Mouse (Mus musculus) adrenal gland (tissue): ENCODE results near the gene Nr6a1.

Source experiments
- intact Hi-C: fragments of 180-260 bp; cut with DNase I; formaldehyde crosslinking; loops from one replicate; pipeline ENCODE4 v1.15.1; 2025

Gene Nr6a1

DNA sequence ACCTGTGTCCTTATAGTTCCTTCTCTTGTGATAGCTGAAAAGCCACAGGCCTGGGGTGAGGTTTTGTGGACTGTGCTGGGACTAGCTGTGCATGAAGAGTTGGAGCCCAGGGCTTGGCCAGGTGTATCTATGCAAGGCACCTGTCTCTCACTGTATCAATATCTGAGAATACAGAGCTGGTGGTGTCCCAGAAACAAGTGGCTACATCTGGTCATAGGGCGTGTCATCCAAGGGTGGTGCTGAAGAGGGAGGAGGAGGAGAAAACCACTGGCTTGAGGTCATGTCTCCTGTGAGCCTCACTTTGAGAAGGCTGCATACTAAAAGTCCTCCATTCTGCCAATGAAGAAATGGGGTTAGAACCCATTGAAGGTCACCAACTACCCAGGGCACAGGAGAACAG lies 10.5 kb upstream of the Nr6a1 start:
- intact Hi-C loops: no loop called here

- intact Hi-C loops: no loop called here
Measured at GRCm38 (mm10) chr2:38937396-38937795, 9.9 kb upstream of the Nr6a1 start.

GRCm38 (mm10) chr2:38936721-38937378 lies 9.4 kb upstream of the Nr6a1 start:
- intact Hi-C loops: no loop called here

DNA sequence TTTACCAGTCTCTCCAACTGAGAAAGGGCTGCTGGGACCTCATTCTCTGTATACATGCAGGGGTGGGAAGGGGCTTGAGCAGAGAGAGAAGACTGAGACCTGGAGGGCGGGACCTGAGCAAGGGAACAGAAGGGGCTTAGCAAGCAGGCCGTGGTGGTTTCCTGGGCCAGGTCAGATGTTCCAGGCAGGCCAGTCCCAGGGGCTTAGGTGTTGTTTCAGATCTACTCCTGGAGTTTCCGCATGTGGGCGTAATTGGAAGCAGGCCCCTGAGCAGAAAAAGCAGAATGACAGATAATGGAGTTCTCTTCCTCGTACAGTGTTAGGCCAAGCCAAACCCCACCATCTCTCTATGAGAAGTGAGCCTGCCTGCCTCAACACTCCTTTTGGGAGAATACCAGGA lies 7.4 kb upstream of the Nr6a1 start:
- intact Hi-C loops: no loop called here

- intact Hi-C loops: no loop called here
Measured at GRCm38 (mm10) chr2:38933931-38934330, 6.4 kb upstream of the Nr6a1 start.

DNA sequence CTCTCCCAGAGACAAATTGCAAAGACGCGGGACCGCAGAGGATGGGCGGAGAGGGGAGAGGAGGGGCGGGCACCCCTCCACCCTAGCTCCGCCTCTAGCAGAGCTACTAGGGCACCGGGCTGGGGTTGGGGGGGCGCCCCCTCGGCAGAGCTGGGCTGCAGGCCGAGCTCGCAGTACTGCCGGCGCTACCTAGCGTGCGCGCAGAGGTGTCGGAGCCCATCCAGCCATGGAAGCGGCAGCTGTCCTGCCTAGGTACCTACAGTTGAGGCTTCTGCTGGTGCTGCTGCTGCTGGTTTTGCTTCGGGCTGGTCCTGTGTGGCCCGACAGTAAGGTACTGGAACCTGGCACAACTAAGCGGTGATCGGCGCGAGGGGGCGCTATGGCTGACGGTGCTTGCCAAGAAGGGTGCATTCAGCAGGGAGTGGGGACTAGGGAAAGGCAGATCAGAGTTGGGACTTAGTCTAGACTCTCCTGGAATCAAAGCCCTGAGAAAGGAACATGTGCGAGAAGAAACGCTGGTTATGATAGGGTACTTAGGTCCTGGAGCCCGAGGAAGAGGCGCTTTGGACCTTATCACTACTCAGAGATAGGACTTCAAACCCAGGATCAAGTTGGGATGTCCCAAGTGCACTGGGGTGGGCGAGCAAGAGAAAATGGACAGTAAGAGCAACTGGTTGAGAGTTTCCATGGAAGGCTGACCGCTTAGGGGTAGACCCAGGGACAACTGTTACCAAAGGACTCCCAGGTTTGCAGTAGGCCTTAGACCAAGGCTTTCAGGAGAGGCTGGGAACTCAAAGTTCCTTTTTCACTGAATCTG lies 4.6 kb upstream of the Nr6a1 start, which contains the start of gene Olfml2a:
Gene Olfml2a (plus strand): TSS at position 128 of the 817 bp plus-strand sequence.
- intact Hi-C loops: no loop called here

GRCm38 (mm10) chr2:38930269-38930668 lies 2.8 kb upstream of the Nr6a1 start:
- intact Hi-C loops: no loop called here

- intact Hi-C loops: loop anchor here (2.0 kb wide), 1 partner anchor 72 kb away; no protein-coding TSS in a partner anchor
Measured at GRCm38 (mm10) chr2:38926145-38926891, 1.2 kb downstream of the Nr6a1 start.

- intact Hi-C loops: loop anchor here (2.0 kb wide), 1 partner anchor 73 kb away; no protein-coding TSS in a partner anchor
Measured at GRCm38 (mm10) chr2:38925171-38926080, 2.1 kb downstream of the Nr6a1 start.

GRCm38 (mm10) chr2:38924571-38924970 lies 2.9 kb downstream of the Nr6a1 start:
- intact Hi-C loops: no loop called here

DNA sequence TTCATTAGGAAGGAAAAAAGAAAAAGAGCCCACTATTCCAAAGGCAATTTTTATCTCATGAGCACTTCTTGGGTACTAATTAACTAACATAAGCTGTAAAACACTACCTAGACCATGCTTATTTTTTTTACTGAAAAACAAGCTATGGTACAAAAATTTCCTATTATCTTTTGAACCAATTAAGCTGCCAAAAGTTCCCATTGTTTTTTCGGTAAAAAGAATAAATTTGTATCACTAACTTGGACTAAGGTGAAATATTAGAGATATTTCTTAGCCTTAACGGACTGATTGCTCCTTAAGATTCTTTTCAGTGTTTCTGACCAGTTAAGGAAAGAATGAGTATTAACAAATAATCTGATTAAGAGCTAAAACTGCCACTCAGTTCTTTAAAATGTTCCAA lies 3.6 kb downstream of the Nr6a1 start:
- intact Hi-C loops: no loop called here

- intact Hi-C loops: no loop called here
Measured at GRCm38 (mm10) chr2:38923471-38923870, 4.0 kb downstream of the Nr6a1 start.

GRCm38 (mm10) chr2:38921374-38921773 lies 6.1 kb downstream of the Nr6a1 start:
- intact Hi-C loops: no loop called here

- intact Hi-C loops: no loop called here
Measured at GRCm38 (mm10) chr2:38916947-38917691, 10.4 kb downstream of the Nr6a1 start.

GRCm38 (mm10) chr2:38914965-38915364 lies 12.5 kb downstream of the Nr6a1 start:
- intact Hi-C loops: no loop called here

DNA sequence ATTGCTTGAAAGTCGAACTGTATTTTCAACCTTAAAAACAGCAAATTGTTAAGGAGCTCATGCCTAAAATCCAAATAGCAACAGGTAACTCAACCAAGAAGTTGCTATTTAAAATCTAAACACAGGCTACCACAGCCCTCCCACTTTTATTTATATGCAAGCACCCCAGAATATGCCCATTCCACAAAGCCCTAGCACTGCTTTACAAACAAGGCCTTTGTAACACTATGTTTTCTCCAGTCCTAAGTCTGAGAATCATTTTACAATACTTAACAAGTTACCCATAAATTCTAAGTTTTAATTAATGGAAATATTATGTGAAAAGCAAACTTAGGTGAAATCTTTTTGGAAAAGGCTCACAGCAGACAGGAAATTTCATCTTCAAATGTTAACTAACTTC lies 13.0 kb downstream of the Nr6a1 start:
- intact Hi-C loops: no loop called here

GRCm38 (mm10) chr2:38908604-38909003 lies 18.9 kb downstream of the Nr6a1 start:
- intact Hi-C loops: no loop called here

GRCm38 (mm10) chr2:38906097-38906496 lies 21.4 kb downstream of the Nr6a1 start:
- intact Hi-C loops: no loop called here

GRCm38 (mm10) chr2:38904290-38904689 lies 23.2 kb downstream of the Nr6a1 start:
- intact Hi-C loops: no loop called here

DNA sequence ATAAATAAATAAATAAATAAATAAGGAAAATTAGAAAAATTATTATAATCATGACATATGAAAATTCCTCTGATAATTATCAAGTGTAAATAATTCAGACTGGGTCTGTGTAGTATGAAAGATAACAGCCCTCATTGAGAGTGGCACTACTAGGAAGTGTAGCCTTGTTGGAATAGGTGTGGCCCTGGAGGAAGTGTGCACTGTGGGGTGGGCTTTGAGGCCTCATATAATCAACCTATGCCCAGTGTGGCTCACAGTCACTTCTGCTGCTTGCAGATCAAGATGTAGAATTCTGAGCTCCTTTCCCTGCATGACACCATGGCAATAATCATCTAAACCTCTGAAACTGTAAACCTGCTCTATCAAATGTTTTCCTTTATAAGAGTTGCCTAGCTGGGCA lies 24.6 kb downstream of the Nr6a1 start:
- intact Hi-C loops: no loop called here
